Mouse (Mus musculus) common myeloid progenitor, adult 5-6 weeks (primary cell): ENCODE measurements around the gene Ahnak2. TPM values are rescaled to one million over a fixed set of nuclear protein-coding genes. Genes with fewer than 3 reads are reported as not detected.

Experiments used
- ATAC-seq: replicated peaks from 2 replicates; pipeline ENCODE4 v1.8.0; 2016; ENCODE audit warnings: low read depth, mild to moderate bottlenecking, moderate TSS enrichment, inconsistent platforms; ENCODE audit not compliant: poor library complexity, severe bottlenecking
- total RNA-seq: library from RNA; stranded (forward); fragments of 200-1000, 187-1606 nt; gene quantifications from 2 replicates; pipeline ENCODE4 v1.2.3, GENCODE M21; 2017

Gene Ahnak2
- total RNA-seq, 1 experiment from 2014 or later: not detected

DNA sequence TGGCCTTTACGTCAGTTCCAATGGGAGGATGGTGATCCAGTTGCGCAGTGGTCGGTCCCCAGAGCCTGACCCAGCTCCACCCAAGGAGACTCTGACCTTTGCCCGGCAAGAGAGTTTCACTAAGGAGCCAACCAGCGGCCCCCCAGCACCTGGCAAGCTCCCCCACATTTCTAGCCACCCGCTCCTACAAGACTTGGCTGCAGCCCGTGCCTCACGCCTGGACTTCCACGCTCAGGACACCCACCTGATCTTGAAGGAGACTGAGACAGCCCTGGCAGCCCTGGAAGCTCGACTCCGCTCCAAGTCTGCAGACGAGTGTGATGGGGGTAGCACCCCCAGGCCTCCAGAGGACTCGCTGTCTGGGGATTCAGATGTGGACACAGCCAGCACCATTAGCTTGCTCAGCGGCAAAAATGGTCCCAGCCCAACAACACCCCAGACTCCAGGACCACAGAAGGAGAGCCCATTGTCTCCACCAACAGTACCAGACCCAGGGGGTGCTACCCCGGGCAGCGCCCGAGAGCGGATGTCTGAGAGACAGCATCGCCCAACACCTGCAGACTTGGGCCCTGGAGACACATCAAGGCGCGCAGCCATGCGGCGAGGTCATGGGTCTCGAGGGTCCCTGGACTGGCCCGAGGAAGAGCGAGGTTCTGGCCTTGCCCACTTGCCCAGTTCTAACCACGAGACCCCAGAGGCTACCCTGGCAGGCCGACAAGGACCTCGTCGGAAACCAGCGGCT, 64.0 kb downstream of the Ahnak2 start:
- no peak for ATAC-seq

- ATAC-seq: no peak
Measured at GRCm38 (mm10) chr12:112737761-112738160, 64.7 kb downstream of the Ahnak2 start.

DNA sequence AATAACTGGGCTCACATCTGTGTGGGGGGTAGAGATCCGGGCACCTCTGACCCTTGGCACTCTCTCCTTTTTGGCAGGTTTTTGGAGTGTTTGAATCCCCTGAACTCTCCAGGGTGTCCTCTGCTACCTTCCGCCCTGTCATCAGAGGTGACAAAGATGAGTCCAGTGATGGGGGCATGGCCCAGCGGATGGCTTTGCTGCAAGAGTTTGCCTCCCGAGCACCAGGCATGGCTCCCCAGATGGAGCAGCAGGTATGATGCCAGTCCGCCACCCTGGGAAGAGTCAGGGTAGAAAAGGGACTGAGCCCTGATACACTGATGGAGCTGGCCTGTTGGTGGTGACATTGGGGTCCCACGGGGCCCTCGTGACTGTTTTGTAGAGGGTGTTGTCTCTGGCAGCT, 65.4 kb downstream of the Ahnak2 start:
- no peak for ATAC-seq

DNA sequence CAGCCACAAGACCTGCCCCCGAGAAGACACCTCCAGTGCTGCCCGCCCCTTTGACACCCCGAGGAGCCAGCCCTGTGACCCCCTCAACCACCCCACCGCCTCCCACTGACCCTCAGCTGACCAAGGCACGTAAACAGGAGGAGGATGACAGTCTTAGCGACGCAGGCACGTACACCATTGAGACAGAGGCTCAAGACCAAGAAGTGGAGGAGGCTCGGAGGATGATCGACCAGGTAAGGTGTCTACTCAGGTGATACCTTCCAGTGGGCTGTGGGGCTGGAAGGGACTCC, 65.9 kb downstream of the Ahnak2 start:
- no peak for ATAC-seq

DNA sequence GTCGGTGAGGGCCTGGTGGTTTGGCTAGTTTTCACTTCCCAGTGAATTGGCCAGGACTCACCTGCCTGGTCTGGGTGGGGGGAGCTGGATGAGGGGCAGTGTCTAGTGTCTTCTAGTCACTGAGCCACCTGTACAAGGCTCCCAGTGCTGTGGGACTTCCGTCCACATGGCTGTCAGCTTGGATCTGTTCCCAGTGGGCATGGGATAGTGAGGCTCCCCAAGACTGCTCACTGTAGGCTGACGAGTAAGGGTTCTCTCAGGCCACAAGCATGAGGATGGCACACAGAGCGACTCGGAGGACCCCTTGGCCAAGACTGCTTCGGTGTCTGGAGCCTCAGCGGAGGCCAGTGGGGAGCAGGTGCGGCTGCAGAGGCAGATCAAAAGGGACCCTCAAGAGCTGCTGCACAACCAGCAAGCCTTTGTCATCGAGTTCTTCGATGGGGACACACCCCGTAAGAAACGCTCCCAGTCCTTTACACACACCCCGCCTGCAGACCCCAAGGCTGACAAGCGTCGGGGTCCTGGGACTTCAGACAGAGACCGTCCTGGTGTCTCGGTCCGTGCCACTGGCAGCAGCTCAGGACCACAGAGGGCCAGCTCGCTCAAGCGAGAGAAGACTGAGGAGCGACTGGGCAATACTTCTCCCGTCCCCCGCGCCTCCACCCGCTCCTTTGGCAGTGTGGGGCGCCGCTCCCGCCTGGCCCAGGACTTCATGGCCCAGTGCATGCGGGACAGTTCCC, 66.4 kb downstream of the Ahnak2 start:
- ATAC-seq: no peak

- no peak for ATAC-seq
Measured at GRCm38 (mm10) chr12:112734881-112735655, 67.4 kb downstream of the Ahnak2 start.

- ATAC-seq: no peak
Measured at GRCm38 (mm10) chr12:112734108-112734820, 68.2 kb downstream of the Ahnak2 start.

DNA sequence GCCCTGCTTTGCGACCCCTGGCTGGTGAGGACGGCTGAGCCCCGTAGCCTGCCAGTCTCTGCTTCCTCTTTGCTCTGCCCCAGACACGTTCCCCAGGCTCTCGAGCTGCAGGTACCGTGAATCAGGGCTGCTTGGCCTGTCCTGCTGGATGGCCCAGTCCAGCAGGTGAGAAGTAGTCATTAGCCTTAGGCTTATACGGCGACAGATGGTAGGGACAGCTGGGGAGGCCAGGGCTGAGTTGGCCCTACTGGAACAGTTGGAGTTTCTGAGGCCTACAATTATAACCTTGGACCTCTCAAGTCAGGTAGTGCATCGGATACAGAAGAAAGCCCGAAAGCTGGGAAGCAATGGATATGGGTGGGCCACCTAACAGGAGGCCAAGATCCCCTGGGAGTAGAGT, 69.9 kb downstream of the Ahnak2 start:
- no peak for ATAC-seq

DNA sequence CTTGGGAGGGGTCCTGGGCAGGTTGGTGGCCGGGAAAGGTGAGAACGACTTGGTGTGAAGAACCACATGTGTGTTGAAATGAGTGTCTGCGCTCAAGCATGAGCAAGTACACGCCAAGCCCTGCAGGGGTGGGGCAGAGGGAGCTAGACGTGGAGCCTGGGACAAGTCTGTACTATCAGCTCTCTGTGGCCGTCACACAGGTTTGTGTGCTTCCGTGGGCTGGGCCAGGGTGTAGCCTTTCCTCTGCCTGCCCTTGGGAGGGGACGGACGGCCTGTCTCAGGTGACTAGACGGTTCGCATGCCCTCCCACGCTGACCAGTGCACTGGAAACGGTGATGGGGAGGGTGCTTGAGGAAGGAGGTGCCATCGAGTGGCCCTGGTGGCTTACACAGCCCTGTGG, 71.6 kb downstream of the Ahnak2 start:
- no peak for ATAC-seq

DNA sequence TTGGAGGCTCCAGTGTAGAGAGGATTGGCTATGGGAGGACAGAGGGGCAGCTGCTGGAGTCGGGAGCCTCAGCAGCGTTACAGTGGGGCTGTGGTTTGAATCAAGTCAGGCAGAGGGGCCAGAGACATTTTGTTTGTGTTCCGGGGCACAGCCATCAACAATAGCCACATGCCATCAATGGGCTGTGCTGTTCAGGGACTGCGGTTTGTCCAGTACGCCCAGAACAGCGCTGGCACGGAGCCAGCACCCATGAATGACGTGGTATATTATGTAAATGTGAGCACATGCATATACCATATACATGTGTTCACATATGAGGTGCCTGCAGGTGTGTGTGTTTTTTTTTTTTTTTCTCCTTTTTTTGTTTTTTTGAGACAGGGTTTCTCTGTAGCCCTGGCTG, 74.7 kb downstream of the Ahnak2 start:
- ATAC-seq: no peak

GRCm38 (mm10) chr12:112724077-112724805, 78.2 kb downstream of the Ahnak2 start:
- peak; percentile 74 for ATAC-seq

- ATAC-seq: no peak
Measured at GRCm38 (mm10) chr12:112723445-112723844, 79.0 kb downstream of the Ahnak2 start.

DNA sequence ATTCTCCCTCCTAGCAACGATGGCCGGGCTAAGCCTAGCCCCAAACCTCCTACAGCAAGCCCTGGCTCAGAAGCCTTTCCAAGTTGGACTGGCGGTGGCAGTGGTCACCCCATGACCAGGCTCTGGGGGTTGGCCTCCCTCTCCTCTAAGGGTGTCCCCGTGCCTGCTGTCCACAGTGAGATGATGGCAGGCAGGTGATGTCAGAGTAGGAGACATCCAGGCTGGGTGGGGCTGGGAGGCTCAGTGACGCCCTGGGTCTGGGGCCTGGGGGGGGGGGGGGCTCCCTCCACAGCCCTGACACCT, 79.5 kb downstream of the Ahnak2 start:
- ATAC-seq: no peak

GRCm38 (mm10) chr12:112722240-112723027, 80.0 kb downstream of the Ahnak2 start:
- peak; percentile 19 for ATAC-seq

Other genes starting within 250 kb of the Ahnak2 start
- 4.8 and 7.0 TPM in 2 replicates for gene Inf2, start 213.9 kb downstream of the Ahnak2 start, total RNA-seq
- gene Adssl1, start 182.6 kb downstream of the Ahnak2 start, total RNA-seq: 33.6 and 35.4 TPM in 2 replicates
- gene Siva1, start 158.0 kb downstream of the Ahnak2 start, total RNA-seq: 198 and 209 TPM in 2 replicates
- gene Akt1, start 127.8 kb downstream of the Ahnak2 start, total RNA-seq: 79.1 and 95.3 TPM in 2 replicates
- 0.27 and 0.87 TPM in 2 replicates for gene Zbtb42, start 123.8 kb downstream of the Ahnak2 start, total RNA-seq
- 0.97 and 2.4 TPM in 2 replicates for gene Cep170b, start 82.2 kb downstream of the Ahnak2 start, total RNA-seq
- gene Pld4, start 42.0 kb downstream of the Ahnak2 start, total RNA-seq: 4.6 and 8.0 TPM in 2 replicates
- gene Clba1, start 6.3 kb upstream of the Ahnak2 start, total RNA-seq: 0.18 TPM in 1 of 2 replicates, not detected in the other
- 59.4 and 64.7 TPM in 2 replicates for gene Cdca4, start 26.8 kb upstream of the Ahnak2 start, total RNA-seq
- gene Gpr132, start 65.6 kb upstream of the Ahnak2 start, total RNA-seq: 5.4 and 9.3 TPM in 2 replicates
- 1.5 and 6.3 TPM in 2 replicates for gene Jag2, start 127.1 kb upstream of the Ahnak2 start, total RNA-seq
- gene Nudt14, start 139.5 kb upstream of the Ahnak2 start, total RNA-seq: 17.4 and 27.8 TPM in 2 replicates
- 3.2 and 7.4 TPM in 2 replicates for gene Btbd6, start 173.8 kb upstream of the Ahnak2 start, total RNA-seq
- 52.4 and 55.2 TPM in 2 replicates for gene Brf1, start 198.0 kb upstream of the Ahnak2 start, total RNA-seq
- 15.5 and 15.9 TPM in 2 replicates for gene Pacs2, start 211.9 kb upstream of the Ahnak2 start, total RNA-seq